Mouse (Mus musculus) retina, postnatal 1 day (tissue): ENCODE data around the gene Bex2.
A peak's percentile ranks its signal among the peaks of the same experiment; 100 is the strongest.

Source experiments
- DNase-seq: peaks from one replicate; pipeline ENCODE4 v3.0.0-alpha.2; 2012

The Bex2 gene

DNA sequence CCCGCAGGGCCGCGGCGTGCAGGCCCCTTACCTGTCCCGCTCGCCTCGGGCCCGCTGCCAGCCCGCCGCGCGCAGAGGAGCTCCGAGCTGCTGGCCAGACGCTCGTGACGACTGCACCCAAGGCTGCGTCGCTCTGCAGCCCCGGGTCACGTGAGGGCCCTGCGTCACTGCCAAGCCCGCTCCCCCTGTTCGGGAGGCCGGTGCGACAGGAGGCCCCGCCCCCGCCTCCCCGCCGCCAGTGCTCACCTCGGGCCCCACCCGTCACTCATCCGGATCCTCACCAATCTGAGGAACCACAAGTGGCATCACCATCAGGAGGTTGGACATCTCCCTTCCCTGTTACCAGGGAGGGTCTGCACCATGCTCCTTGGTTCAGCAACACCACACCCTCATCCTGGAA, at the start of gene Bex2:
TSS of gene Bex2 (minus strand) at position 217 of the 400 bp plus-strand sequence.
- DNase-seq, result peak; percentile 44

DNA sequence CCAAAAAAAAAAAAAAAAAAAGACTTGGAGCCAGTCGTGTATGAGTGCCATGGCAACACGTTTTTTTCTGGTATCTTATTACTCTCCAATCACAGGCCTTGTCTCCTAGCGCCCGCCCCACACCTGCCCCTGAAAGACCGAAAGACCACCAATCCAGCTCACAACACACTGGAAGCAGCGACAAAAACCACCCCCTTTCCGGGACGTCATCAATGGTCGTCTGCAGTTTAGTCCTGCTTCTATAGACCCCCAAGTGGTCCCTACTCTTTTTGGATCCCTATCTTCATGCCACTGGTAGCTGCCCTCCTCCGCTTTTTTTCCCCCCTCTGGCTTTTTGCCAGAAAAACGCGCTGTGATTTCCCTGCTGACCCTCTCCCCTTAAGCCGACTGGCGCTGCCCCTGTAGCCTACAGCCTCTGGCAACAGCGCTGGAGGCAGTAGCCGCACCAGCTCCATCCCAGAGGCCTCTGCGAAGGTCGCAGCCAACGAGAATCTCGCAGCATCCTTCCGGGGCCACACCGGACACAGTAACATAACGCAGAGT, 47.5 kb upstream of the Bex2 start:
- DNase-seq, result peak; percentile 90

DNA sequence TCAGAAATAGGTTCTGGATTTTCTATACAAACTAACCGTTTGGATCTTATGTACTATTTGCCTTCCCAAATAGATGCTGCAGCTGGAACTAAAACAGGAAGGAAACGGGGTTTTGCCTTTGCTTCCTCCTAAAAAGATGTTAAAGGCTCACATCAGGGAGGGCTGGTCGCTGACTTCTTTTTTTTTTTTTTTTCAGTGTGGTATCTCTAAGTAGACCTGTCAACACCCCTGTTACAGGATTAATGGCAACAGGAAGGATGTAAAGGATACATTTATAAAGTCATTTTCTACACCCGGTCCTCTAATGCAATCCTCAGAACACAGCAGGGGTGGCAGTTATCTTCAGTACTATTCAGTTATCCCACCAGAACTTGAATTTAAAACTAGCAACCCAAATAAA, 47.0 kb upstream of the Bex2 start:
- DNase-seq, result no peak

DNA sequence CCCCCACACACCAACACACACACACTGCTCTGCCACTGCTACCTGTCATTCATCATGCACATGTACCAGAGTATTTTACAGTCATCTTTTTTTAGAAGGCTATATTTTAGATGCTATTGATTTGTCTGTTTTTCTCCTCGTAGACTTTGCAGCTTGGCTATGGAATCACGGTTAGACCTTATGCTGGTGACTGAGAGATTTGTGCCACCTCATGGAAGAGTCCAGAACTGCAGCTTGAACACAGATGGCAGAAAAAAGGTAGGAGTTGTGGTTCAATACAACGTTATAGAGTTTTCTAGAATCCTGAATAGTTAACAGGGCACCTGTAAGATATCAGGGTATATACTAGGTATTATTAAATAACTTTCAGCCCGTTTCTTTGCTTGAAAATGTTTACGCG, 39.9 kb upstream of the Bex2 start:
- DNase-seq, result peak; percentile 65

DNA sequence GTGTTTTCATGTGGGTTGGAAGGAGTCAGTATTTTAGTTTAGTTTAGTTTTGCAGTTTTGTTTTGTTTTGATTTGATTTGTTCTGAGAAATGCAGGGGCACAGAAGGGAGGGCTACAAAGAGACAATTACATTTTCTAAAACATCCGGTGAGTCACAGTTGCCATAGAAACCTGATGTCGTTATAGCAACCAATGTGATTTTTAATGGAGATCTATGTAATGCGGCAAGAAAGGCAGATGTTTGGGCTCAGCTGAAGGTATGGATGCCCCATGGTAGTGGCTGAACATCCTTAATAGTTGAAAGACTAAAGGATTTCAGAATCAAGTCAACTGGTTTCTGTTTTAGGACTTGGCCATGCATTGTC, 36.7 kb upstream of the Bex2 start:
- DNase-seq, result no peak

DNA sequence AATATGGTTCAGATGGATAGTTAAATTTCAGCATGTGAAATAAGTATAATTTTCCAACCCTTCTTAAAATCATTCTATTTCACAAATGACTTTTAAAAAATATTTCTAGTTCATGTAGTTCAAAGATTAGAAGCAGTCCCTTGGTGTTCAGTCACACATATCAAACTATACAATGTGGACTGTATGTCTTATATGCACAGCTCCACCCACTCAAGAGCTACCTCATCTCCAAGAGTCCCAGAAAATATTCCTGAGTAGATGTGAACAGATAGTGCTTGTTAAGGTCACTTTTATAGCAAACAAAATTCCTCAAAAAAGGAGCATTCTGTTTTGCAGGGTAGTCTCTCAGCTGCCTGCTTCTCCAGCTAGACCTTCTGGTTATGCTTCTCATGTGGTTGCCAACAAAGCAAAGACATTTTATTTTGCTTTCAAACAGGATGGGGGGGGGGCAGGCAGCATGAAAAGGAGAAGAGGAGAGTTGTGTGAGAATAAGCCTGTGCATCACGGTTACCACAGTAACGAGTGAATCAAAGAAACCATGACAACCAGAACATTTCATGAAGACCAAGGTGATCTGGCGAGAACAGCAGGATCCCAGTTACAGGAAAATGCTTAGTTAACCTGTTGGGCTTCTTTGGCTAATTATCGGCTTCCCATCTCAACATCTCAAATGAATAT, 36.1 kb upstream of the Bex2 start:
- no peak for DNase-seq

DNA sequence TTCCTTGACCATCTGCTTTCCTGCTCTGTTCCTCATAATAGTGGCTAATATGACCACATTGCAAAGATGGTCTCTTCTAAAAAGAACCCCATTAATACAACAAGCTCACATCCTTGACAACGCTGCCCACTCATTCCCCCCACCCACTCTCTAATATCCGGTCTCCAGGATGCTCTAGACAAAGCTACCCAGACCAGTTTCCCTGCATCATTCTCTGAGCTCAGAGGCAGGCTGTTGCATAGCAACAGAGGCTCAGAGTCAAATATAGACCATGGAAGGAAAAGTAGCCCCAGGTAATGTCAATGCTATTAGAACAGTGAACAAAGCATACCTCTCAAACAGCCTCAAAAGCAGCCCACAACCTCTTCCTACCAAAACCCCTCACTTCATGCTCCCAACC, 26.4 kb upstream of the Bex2 start:
- DNase-seq, result peak; percentile 34

DNA sequence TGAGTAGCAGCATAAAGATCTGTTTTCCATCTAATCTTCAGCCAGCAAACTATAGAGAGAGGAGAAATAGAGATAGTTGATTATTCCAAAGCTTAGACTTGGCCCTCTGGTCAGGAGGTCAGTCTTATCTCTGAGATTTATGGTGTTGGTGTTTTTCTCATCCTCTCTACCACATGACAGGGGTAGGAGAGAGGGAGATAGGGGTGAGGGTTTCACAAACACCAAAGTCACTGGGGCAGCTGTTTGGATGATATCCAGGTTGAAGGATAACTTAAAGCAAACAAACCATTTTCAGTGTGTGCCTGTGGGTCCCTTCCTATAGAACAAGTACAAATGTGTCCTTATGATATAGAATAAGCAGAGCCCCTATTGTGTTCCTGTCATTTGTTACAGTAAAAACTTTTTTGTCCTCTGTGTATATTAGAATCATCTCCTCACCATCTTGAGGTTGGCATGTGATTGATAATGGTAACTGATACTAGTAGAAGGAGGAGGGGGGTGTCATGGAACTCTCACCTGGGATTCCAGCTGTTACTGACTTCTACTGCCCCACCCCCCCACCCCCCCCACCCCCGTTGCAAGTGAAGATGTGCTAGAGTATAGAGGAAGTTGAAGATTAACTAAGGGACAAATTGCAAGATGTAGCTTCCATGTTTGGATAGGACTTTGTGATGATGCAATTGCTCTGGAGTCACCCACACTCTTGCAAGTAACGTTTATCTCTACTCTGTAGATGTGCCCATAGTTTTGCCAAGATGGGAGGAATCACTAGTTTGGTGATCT, 24.7 kb upstream of the Bex2 start:
- DNase-seq, result no peak

DNA sequence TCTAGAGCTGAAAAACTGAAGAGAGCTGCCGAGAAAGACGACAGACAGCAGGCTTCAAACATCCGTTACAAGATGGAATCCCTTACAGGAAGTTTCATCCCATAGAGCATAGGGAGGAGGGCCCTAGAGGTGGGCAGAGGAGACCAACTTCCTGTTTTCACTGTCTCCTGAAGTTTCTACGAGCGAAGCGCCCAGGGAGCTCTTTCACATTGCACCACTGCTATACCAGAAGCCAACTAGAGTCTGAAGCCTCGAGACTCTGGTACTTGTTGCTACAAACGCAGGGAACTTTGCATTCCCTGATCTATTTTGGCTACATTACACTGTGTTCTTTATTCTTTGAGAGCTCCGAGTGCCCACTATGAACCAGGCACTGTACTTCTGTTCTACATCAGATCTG, 17.1 kb upstream of the Bex2 start, which contains the start of gene Nxf3:
TSS of gene Nxf3 (minus strand) at position 101 of the 400 bp plus-strand sequence.
- no peak for DNase-seq

DNA sequence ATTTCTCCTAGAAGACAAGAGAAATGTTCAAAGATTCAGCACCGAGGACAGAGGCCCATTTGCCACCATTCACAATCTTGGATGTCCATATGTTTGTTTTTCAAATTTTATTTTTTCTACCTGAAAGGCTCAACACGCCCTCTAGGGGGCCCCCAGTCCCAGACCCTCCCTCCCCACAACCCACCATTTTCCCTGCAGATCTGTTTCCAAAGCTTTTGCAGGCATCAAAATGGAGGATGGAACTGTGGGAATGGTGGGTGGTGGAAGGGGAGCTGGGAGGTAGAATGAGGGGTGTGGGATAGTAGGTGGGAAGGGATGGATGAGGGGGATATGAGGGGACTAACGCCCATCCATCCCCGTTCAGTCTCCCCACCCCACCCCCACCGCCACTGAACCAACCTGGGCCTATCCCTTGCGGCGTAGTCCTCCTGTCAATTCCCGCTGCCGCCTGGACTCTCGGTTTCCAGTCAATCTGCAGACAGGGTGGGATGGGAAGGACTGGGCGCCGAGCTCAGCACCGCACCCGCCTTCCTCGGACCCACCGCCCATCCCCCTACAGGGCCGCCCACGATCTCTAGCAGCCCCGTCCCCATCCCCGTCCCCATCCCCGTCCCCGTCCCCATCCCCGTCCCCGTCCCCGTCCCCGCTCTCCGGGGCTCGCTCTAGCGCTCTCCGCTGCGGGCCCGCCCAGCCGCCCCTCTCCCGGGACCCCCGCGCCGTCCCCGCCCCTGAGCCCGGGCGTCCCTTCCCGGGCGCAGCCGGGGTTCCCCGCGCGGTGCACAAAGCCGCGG, 640 bp downstream of the Bex2 start:
- peak; percentile 76 for DNase-seq

DNA sequence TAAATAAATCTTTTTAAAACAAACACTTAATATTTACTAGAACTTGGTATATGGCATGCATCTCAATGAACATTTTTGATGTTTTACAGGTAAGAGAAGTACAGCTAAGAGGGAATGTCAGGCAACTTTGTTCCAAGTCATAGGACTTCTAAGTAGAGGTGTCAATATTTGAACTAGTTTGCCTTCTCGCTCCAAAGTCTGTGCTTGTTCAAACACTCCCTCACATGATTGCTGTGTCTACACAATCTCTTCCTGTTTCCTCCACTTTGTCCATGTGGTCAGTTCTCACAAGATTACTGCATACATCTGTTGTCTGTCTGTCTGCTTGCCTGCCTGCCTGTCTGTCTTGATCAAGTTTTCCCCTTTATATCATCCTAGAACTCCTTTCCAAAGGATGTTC, 7.3 kb downstream of the Bex2 start:
- DNase-seq, result no peak

DNA sequence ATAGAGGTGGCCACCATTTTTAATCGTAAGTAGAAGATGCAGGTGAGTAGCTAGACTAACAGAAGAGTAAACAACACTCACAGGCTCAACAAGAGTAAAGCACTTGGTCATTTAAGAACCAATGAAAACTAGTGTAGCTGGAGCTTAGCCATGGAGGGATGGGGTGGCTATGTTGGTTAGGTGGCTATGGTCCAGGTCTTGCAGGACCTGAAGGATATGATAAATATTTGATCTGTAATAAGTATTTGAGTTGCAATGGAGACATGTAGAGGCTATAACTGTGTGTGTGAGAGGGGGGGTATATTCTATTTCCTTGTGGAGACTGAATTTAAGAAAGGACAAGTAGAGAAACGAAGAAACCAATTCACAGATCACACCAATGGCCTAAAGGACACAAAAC, 16.8 kb downstream of the Bex2 start:
- no peak for DNase-seq

DNA sequence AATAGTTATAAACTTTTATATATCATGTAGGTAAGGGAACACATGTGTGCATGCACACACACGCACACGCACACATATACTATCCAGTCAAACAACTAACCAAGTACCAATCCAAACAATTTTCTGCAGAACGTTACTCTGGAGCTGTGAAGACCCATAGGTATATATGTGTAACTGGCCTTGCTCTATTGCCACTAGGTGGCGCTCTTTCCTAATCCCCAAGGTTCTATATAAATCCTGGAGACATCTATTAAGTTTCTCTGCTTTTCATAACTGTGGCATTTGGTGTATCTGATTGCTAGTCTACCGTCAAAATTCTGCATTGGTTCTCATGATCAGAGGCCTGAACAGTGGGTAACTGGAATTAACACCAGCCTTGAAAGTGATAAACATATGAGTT, 20.5 kb downstream of the Bex2 start:
- DNase-seq, result peak; percentile 81

DNA sequence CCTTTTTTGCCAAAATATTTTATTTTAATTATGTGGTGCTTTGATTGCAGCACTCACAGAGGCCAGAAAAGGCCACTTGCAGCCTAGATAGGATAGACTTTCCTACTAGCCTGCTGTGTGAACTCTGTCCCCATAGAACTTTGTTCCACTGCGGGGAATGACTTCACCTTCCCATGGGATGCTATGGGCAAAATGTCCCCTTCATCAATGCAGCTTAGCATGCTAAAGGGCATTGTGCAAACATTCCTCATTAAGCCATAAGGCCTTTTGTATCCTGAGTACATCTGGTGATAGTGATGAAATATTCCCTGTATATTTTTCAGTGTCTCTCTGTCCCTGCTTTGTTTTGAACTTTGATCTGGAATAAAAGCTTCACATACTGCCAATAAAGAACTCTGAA, 24.3 kb downstream of the Bex2 start:
- DNase-seq, result no peak

DNA sequence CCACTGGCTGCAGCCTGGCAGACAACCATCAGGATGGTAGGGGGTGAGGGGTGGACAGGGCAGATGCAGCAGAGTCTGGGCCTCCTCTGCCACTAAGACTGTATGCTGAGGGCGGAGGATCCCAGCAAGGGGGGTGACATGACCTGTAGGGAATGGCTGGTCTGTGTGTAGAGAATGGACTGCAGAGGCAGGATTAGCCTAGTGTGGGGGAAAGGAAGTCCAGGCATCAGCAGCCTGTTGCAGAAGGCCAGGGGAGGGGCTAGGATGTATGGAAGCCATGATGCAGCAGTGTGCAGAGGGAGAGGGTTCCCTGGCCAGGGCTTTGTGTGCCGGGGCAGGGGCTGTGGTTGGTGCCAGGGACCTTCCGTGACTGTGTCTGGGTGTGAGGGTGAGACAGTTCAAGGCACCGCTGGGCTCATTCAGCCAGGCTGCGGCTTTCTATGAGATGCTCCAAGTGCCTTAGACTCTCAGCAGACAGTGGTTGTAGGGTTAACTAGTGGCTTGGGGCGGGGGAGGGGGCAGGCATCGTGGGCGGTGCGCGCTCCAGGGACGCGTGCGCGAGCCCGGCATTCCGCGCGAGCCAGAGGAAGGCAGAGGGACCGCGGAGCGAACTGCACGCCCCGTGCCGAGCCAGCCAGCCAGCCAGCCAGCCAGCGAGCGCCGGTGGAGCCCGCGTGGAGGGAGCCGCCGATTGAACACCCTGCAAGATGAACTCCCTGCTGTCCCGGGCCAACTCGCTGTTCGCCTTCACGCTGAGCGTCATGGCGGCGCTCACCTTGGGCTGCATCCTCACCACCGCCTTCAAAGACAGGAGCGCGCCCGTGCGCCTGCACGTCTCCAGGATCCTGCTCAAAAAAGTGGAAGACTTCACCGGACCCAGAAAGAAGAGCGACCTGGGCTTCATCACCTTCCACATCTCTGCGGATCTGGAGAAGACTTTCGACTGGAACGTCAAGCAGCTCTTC, 35.0 kb downstream of the Bex2 start, which contains the start of gene Arxes1:
TSS of gene Arxes1 (plus strand) at position 569 of the 965 bp plus-strand sequence.
- peak; percentile 64 for DNase-seq

DNA sequence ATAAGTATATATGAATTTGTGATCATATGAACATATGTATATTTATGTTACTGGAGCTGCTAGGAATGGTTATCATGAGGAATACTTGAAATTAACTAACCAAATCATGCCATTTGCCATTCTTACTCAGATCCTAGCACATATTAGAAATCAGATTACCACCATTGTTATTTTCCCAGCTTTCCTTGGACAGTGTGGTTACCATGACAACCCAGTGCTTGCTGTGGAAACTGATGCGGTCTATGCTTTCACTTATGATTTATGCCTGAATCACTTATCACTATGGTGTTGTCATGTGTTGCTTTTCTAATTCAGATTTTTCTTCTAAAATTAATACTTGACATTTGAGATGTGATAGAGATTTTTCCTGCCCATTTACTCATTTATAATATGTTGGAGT, 37.7 kb downstream of the Bex2 start:
- no peak for DNase-seq
